Mouse (Mus musculus) urinary bladder, adult 2 months (tissue): ENCODE data around the gene Eddm3b. TPM values are rescaled to one million over a fixed set of nuclear protein-coding genes. Genes with fewer than 3 reads are reported as not detected.
A peak's percentile ranks its signal among the peaks of the same experiment; 100 is the strongest.

ENCODE experiments used
- DNase-seq: peaks from one replicate; pipeline ENCODE4 v3.0.0; 2022; ENCODE audit warnings: low spot score
- polyA plus RNA-seq: library from polyadenylated mRNA; depleted of rRNA; stranded (reverse); fragments of >200 nt; gene quantifications from 2 replicates; pipeline ENCODE4 v1.2.3, GENCODE M21; 2012; rRNA removed

Gene Eddm3b
- polyA plus RNA-seq = 0.04 and 0.06 TPM in 2 replicates

GRCm38 (mm10) chr14:51113916-51114560, at the start of gene Eddm3b:
TSS of gene Eddm3b (plus strand) at chr14:51114426.
- DNase-seq = no peak

- no peak for DNase-seq
Measured at GRCm38 (mm10) chr14:51068956-51069355, 45.3 kb upstream of the Eddm3b start.

GRCm38 (mm10) chr14:51069617-51070016, 44.6 kb upstream of the Eddm3b start:
- DNase-seq = no peak

GRCm38 (mm10) chr14:51074335-51074734, 39.9 kb upstream of the Eddm3b start, which contains the start of gene Olfr750:
TSS of gene Olfr750 (minus strand) at chr14:51074435.
- no peak for DNase-seq

- DNase-seq = no peak
Measured at GRCm38 (mm10) chr14:51079180-51079579, 35.0 kb upstream of the Eddm3b start.

- no peak for DNase-seq
Measured at GRCm38 (mm10) chr14:51081035-51081434, 33.2 kb upstream of the Eddm3b start.

GRCm38 (mm10) chr14:51082599-51083581, 31.3 kb upstream of the Eddm3b start:
- DNase-seq = peak; percentile 52

- DNase-seq = no peak
Measured at GRCm38 (mm10) chr14:51083805-51084204, 30.4 kb upstream of the Eddm3b start.

- DNase-seq = no peak
Measured at GRCm38 (mm10) chr14:51085086-51085485, 29.1 kb upstream of the Eddm3b start.

- DNase-seq = no peak
Measured at GRCm38 (mm10) chr14:51085911-51086310, 28.3 kb upstream of the Eddm3b start.

GRCm38 (mm10) chr14:51087762-51088161, 26.5 kb upstream of the Eddm3b start:
- DNase-seq = no peak

- peak; percentile 65 for DNase-seq
Measured at GRCm38 (mm10) chr14:51088166-51088969, 25.9 kb upstream of the Eddm3b start.

- peak; percentile 91 for DNase-seq
Measured at GRCm38 (mm10) chr14:51088970-51089673, 25.1 kb upstream of the Eddm3b start.

- no peak for DNase-seq
Measured at GRCm38 (mm10) chr14:51089674-51090076, 24.6 kb upstream of the Eddm3b start.

- DNase-seq = peak; percentile 80
Measured at GRCm38 (mm10) chr14:51090077-51090781, 24.0 kb upstream of the Eddm3b start.

GRCm38 (mm10) chr14:51090921-51091900, 23.0 kb upstream of the Eddm3b start, which contains the start of the genes Rnase4 and Ang:
TSS of gene Rnase4 (plus strand) at chr14:51091077.
TSS of gene Ang (plus strand) at chr14:51091150.
- peak; percentile 37 for DNase-seq

- DNase-seq = no peak
Measured at GRCm38 (mm10) chr14:51092073-51092620, 22.1 kb upstream of the Eddm3b start.

- DNase-seq = no peak
Measured at GRCm38 (mm10) chr14:51093496-51093895, 20.7 kb upstream of the Eddm3b start.
